Mouse (Mus musculus) neural tube, embryonic 15.5 days (tissue): ENCODE data around the gene Hexim1. TPM values are rescaled to one million over a fixed set of nuclear protein-coding genes. Genes with fewer than 3 reads are reported as not detected.

Experiments used
- ATAC-seq: fragments of 200-750 bp; cut with Nextera tagmentation; 2 replicates; pipeline ENCODE4 v1.8.0; 2017; ENCODE audit warnings: mild to moderate bottlenecking, moderate TSS enrichment, moderate library complexity; ENCODE audit not compliant: low FRiP score
- H3K27ac ChIP-seq: fragments of 300-500 bp; sonication (generic); replicated peaks from 2 replicates; pipeline ENCODE4 v1.5.1; 2015; ENCODE audit warnings: mild to moderate bottlenecking, inconsistent platforms
- H3K27me3 ChIP-seq: fragments of 300-500 bp; sonication (generic); replicated peaks from 2 replicates; pipeline ENCODE4 v1.6.1; 2015; ENCODE audit warnings: inconsistent platforms
- H3K36me3 ChIP-seq: fragments of 300-500 bp; sonication (generic); 2 replicates; pipeline ENCODE4 v1.6.1; 2015; ENCODE audit warnings: inconsistent platforms
- H3K4me1 ChIP-seq: fragments of 300-500 bp; sonication (generic); 2 replicates; pipeline ENCODE4 v1.6.1; 2015; ENCODE audit warnings: inconsistent platforms
- H3K4me2 ChIP-seq: fragments of 300-500 bp; sonication (generic); 2 replicates; pipeline ENCODE4 v1.6.1; 2015; ENCODE audit warnings: inconsistent platforms, mild to moderate bottlenecking, moderate library complexity
- H3K4me3 ChIP-seq: fragments of 300-500 bp; sonication (generic); replicated peaks from 2 replicates; pipeline ENCODE4 v1.5.1; 2015; ENCODE audit warnings: mild to moderate bottlenecking, inconsistent platforms
- H3K9ac ChIP-seq: fragments of 300-500 bp; sonication (generic); replicated peaks from 2 replicates; pipeline ENCODE4 v1.6.1; 2015; ENCODE audit warnings: mild to moderate bottlenecking, inconsistent platforms
- H3K9me3 ChIP-seq: fragments of 300-500 bp; sonication (generic); replicated peaks from 2 replicates; pipeline ENCODE4 v1.6.1; 2016; ENCODE audit warnings: inconsistent platforms
- WGBS: fragments of 180-500 bp; shearing (Covaris S2); methylation state at CpG from one replicate; pipeline ENCODE4 v1.1.7; 2015; ENCODE audit warnings: mixed read lengths; 5-methylcytosine and 5-hydroxymethylcytosine counted together
- polyA plus RNA-seq: library from polyadenylated mRNA; unstranded; fragments of >200 nt; fragmentation: Nextera tagmentation; extraction: Ambion mirVana; gene quantifications from 2 replicates; pipeline ENCODE4 v1.2.1, GENCODE M21; 2015

Gene Hexim1
- polyA plus RNA-seq, 1 experiment from 2014 or later: 4.3 TPM

DNA sequence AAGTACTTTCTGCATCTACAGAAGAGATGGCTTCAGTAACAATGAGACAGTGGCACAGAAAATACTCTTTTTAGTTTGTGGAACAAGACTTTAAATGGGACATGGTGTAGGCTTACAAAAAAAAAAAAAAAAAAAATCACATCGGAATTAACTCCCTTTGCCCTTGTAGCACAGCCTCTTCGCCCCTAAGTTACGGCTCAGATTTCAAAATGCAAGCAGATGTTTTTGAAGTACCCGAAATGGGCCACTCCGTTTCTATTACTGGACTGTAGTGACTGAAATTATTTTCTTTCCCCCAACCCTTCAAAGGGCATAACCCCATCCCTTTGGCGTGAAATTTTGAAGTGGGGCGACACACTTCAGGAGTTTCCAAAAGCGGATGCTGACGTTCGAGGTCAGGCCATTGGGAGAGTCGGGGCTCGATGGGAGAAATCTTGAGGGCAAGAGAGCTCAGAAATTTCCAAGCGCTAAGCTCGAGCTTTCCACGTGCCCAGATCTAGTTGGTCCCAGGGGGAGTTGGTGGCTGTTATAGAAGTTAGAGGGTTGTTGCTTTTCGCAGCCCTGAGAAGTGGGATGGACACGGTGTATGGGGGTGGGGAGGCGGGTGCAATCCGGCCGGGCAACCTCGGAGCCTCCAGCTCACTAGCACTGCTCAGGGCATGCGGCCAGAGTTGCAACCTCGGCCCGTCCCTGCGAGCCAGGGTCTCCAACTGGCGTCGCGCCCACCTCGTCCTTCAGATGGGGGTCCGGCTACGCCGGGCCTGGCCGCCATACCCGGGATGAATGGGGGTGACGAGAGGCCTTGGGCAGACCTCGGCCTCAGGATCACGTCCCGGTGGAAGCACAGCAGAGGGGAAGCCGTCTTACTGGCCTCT lies 15.9 kb downstream of the Hexim1 start, which contains the start of gene Hexim2:
Hexim2 (plus strand) TSS at position 729 of the 875 bp plus-strand sequence.
- H3K36me3 ChIP-seq: no peaks in the 10 kb centered on the region
- no peaks in the 10 kb centered on the region for H3K9me3 ChIP-seq
- peaks cover 54% of the 10 kb centered on the region for H3K4me1 ChIP-seq
- H3K4me3 ChIP-seq: peak within 1 kb of the TSS; percentile 80
- no peaks in the 10 kb centered on the region for H3K27me3 ChIP-seq
- ATAC-seq: peak; percentile 70
- H3K9ac ChIP-seq: peak within 1 kb of the TSS; percentile 94
- WGBS: under 1% methylated on average over 39 of the region's 39 CpGs
- H3K4me2 ChIP-seq: peak within 1 kb of the TSS; percentile 85
- H3K27ac ChIP-seq: peak within 1 kb of the TSS; percentile 99

DNA sequence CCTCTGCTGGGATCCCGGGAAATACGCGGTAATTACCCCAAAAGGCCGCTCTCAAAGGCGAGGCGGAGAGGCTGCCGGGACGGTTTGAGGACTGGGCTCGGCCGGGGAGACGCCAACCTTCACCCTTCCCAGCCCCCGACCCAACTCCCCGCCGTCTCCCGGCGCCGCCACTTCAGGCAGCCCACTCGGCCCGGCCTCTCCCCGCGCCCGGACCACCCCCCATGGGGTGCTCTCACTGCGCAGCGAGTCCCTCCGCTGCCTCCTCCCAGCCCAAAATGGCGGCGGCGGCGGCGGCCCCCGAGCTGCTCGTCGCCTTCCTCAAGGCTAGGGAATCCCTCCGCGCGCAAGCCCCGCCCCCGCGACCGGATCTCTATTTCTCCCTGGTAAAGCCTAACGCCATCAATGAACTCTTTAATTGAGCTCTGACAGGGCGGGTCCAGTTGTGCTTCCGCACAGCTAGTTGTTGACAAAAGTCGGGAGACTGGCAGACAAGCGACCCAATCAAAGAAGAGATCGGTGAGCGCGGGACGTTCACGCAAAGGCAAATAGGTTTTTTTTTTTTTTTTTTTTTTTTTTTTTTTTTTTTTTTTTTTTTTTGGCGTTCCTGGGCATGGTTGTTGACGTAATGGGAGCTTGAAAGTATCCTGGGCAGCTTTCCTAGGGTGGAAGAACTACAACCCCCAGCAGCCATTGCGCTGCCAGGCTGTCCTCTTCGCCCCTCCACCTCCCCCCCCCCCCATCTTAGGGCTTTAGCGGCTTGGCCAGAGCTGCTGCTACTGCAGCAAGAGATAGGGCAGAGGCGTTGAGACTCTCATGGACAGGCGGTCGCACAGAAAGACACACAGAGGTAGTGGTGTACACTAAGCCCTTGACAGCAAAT lies 16.8 kb downstream of the Hexim1 start:
- Histone ChIP-seq H3K9me3 (no peaks in the 10 kb centered on the region), H3K4me1 (peaks cover 54% of the 10 kb centered on the region), H3K4me2 (peak overlapping the region; percentile 85), H3K4me3 (peak overlapping the region; percentile 80), H3K27ac (peak overlapping the region; percentile 99), H3K9ac (peak overlapping the region; percentile 94), H3K36me3 (no peaks in the 10 kb centered on the region), H3K27me3 (no peaks in the 10 kb centered on the region)
- peak; percentile 93 for ATAC-seq
- under 1% methylated on average over 51 of the region's 58 CpGs for WGBS

DNA sequence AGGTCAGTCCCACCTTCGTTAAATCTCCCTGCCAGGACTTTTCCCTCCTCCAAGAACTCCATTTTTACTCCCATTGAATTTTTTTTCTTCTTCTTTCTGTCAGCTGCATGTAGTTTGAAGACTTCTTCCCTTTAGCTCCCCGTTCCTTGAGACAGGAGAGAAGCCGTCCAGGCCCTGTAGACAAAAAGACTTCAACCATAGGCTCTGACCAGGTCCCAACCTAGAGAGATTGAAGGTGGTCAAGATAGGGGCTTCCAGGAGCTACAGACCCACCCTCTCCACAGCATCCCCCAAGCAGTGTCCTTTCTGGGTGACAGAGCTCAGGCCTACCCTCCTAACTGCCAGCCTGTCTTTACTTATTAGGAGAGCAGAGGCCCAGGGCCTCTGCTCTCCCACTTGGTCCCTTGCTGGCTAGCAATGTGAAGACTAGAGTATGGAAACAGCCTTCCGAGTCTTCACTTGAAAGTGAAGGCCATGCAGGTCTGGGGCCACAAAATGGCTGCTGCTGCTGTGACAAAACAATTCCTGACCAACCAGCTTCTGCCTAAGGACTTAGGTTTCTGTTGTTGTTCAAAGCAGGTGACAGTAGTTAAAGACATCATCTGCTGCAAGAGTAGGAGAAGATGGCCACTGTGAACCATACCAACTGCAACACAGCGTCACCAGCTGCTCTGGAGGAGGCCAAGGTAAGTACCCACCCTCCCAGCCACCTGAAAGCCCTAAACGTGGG lies 17.6 kb downstream of the Hexim1 start:
- Histone ChIP-seq H3K4me2 (peak overlapping the region; percentile 57), H3K36me3 (peaks cover 6% of the 10 kb centered on the region), H3K4me3 (peak overlapping the region; percentile 32), H3K9ac (peak overlapping the region; percentile 44; the same call in 1 of the 2 replicates), H3K27ac (peak overlapping the region; percentile 89), H3K9me3 (no peaks in the 10 kb centered on the region), H3K4me1 (peaks cover 54% of the 10 kb centered on the region), H3K27me3 (no peaks in the 10 kb centered on the region)
- WGBS: 56% methylated on average over 6 of the region's 6 CpGs
- peak; percentile 13; the same call in 1 of the 2 replicates for ATAC-seq

DNA sequence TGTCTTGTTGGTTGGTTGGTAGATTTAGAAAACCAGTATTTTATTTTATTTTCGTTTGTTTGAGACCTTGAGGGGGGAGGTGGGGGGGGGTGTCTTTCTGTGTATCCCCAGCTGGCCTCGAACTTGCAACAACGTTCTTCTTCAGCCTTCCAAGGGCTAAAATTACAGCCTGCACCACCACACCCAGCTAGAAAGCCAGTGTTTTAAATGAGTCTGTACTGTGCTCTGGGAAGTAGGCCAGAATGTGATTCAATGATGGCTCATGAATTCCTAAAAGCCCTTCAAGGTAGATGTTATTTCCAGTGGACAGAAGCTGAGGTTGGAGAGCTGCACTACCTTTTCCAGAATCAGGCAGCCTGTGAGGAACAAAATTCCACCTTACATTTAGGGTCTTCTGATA lies 18.2 kb downstream of the Hexim1 start:
- peaks cover 12% of the 10 kb centered on the region for H3K36me3 ChIP-seq
- H3K4me3 ChIP-seq: 0 out of 2 replicates have a peak overlapping the region, but pooled peaks have one; percentile 9
- H3K4me1 ChIP-seq: peaks cover 54% of the 10 kb centered on the region
- no peak overlapping the region for H3K9ac ChIP-seq
- WGBS: 74% methylated on average over 3 of the region's 3 CpGs
- no peaks in the 10 kb centered on the region for H3K27me3 ChIP-seq
- H3K27ac ChIP-seq: peak overlapping the region; percentile 89
- ATAC-seq: no peak
- H3K4me2 ChIP-seq: peak overlapping the region; percentile 57
- no peaks in the 10 kb centered on the region for H3K9me3 ChIP-seq

DNA sequence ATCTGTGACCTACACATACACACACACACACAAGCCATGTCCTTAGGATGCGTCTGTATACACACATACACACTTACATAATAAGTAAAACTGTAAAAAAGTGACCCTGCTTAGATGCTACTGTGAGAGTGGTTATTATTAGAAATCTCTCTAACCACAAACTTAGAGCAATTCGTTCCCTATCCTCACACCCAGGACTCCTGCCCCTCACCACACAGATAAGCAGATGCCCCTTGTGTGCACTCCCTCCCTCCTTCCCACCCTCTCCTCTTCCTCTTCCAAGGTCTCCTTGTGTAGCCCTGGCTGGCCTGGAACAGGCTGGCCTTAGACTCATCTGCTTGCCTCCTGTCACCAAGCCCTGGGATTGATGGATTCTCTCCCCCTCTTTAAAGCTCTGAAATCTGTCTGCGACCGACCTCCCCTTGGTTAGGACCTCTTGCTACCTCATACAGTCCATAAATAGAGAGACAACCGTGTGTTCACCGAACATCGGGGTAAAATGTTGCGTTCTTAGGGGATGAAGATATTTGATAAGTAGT lies 20.1 kb downstream of the Hexim1 start:
- peaks cover 46% of the 10 kb centered on the region for H3K4me1 ChIP-seq
- H3K27me3 ChIP-seq: no peaks in the 10 kb centered on the region
- H3K9ac ChIP-seq: no peak overlapping the region
- no peak for ATAC-seq
- no peak overlapping the region for H3K4me3 ChIP-seq
- no peak overlapping the region for H3K27ac ChIP-seq
- H3K36me3 ChIP-seq: peaks cover 18% of the 10 kb centered on the region
- peak overlapping the region; percentile 57; the same call in 1 of the 2 replicates for H3K4me2 ChIP-seq
- no peaks in the 10 kb centered on the region for H3K9me3 ChIP-seq
- WGBS: 93% methylated on average over 8 of the region's 8 CpGs

DNA sequence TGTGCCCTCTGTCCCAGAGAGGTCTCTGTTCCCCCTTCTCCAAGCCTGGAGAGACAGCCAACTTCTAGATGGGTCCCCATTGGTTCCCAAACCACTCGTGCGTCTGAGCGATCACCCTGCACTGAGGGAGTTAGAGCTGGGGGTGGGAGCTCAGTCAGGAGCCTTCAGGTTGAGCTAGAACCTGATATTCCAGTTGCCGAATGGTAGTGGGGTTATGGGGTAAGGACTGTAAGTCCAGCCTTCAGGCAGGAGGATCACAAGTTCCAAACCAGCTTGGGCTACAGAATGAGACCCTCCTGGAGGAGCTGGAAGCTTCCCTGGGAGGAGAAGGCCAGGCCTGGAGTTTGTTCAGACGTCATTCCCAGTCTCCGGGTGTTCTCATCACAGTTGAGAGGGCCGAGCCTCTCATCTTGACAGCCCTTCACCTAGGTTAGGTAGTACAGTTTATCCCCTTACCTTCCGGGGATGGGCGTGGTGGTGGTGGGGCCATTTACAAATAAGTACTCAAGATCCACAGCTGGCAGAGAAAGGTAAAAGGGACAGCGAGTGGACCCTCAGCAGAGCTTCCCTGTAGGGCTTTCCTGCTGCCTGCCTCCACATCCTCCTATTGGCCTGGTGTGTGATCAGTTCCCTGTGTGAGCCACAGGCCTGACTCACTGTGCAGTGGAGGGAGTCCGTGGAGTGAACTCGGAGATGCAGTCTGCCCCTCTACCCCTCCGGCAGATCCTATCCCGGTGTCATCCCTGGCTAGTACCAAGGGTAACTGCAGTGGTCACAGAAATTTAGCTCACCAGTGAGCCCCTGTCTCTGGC lies 24.1 kb downstream of the Hexim1 start:
- Histone ChIP-seq H3K4me2 (no peak overlapping the region), H3K4me1 (peaks cover 42% of the 10 kb centered on the region), H3K27me3 (no peaks in the 10 kb centered on the region), H3K27ac (peak overlapping the region; percentile 94), H3K4me3 (no peak overlapping the region), H3K9ac (no peak overlapping the region), H3K36me3 (peaks cover 18% of the 10 kb centered on the region), H3K9me3 (no peaks in the 10 kb centered on the region)
- WGBS: 90% methylated on average over 14 of the region's 14 CpGs
- no peak for ATAC-seq

DNA sequence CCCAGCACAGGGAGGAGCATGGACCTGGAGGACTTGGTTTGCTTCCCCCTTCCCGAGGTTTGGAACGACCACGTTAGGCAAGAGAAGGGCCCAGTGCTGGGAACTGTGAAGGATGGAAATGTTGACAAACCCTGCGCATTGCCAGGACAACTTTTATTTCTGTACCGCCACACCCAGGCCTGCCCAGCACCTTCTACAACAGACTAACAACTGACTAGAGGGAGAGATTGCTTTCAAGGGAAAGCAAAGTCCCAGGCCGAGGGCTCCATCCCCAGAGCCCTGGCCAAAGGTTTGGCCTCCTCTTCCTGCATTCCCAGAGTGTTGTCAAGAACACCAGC lies 24.7 kb downstream of the Hexim1 start:
- WGBS: 61% methylated on average over 6 of the region's 6 CpGs
- no peaks in the 10 kb centered on the region for H3K9me3 ChIP-seq
- H3K27ac ChIP-seq: peak overlapping the region; percentile 94
- H3K36me3 ChIP-seq: peaks cover 18% of the 10 kb centered on the region
- no peaks in the 10 kb centered on the region for H3K27me3 ChIP-seq
- no peak overlapping the region for H3K4me3 ChIP-seq
- no peak overlapping the region for H3K9ac ChIP-seq
- H3K4me1 ChIP-seq: peaks cover 36% of the 10 kb centered on the region
- no peak for ATAC-seq
- no peak overlapping the region for H3K4me2 ChIP-seq

DNA sequence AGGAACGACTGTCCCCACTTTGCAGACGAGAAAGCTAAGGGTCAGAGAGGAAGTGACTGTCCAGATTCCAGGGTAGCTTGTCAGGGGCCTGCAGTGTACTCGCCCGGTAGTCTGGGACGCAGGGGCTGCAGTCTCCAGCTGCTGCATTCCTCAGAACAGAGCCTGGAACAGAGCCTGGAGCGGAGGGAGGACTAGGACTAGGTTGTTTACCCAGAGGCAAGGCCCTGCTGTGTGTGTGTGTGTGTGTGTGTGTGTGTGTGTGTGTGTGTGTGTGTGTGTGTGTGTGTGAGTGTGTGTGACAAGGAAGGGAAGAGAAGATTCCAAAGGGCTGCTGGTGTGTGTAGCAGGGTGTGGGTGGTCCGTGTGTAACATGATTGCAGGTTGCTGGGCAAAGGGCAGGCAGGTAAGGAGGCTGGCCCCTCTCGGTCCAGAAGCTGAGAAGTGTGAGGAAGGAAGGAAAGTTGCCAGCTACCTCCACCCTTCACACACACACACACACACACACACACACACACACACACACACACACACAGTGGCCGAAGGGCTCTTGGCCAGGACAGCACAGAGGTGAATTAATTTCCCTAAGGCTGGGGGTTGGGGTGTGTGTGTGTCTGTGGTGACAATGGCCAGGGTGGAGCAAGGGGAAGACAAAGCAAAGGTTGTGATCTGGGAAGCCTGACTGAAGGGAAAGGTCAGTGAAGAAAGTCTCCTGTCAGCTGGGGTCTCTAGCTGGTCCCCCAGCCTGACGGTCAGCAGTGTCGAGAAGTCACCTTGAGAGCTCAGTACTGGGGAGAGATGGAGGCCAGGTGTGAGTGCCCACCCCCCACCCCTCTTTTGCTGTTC lies 25.3 kb downstream of the Hexim1 start:
- ATAC-seq: no peak
- Histone ChIP-seq H3K9me3 (no peaks in the 10 kb centered on the region), H3K27me3 (no peaks in the 10 kb centered on the region), H3K4me2 (peak overlapping the region; percentile 60), H3K27ac (peak overlapping the region; percentile 94), H3K4me1 (peaks cover 32% of the 10 kb centered on the region), H3K36me3 (peaks cover 18% of the 10 kb centered on the region), H3K9ac (no peak overlapping the region), H3K4me3 (no peak overlapping the region)
- 47% methylated on average over 11 of the region's 11 CpGs for WGBS

DNA sequence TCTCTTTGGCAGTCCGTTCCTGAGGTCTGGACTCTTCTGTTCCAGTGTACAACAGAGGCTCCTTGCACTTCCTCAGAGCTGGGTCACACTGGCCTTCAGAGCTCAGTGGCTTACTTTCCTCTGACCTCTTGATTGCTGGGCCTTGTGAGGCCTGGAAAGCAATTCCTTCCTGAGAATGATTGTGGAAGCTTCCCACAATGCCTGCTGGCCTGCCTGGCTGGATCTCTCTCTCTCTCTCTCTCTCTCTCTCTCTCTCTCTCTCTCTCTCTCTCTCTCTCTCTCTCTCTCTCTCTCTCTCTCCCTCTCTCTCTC lies 25.9 kb downstream of the Hexim1 start:
- Histone ChIP-seq H3K9me3 (no peaks in the 10 kb centered on the region), H3K4me2 (peak overlapping the region; percentile 60), H3K36me3 (peaks cover 18% of the 10 kb centered on the region), H3K4me1 (peaks cover 32% of the 10 kb centered on the region), H3K4me3 (no peak overlapping the region), H3K9ac (no peak overlapping the region), H3K27me3 (no peaks in the 10 kb centered on the region), H3K27ac (peak overlapping the region; percentile 94)
- WGBS: 45% methylated on average over 1 of the region's 1 CpGs
- ATAC-seq: 0 out of 2 replicates have a peak, but pooled peaks have one; percentile 9
